Mouse (Mus musculus) ovary, adult 10 weeks (tissue): ENCODE measurements around the gene Setdb2. TPM values are rescaled to one million over a fixed set of nuclear protein-coding genes. Genes with fewer than 3 reads are reported as not detected.

Experiments used
- polyA plus RNA-seq: library from polyadenylated mRNA; stranded (reverse); fragments of 350-450 nt; fragmentation: Illumina TruSeq; extraction: RNeasy Lipid Tissue Mini Kit (QIAGEN cat#74804); gene quantifications from one replicate; pipeline ENCODE4 v1.2.3, GENCODE M21; 2014

Setdb2 gene
- 15.3 TPM for polyA plus RNA-seq

DNA sequence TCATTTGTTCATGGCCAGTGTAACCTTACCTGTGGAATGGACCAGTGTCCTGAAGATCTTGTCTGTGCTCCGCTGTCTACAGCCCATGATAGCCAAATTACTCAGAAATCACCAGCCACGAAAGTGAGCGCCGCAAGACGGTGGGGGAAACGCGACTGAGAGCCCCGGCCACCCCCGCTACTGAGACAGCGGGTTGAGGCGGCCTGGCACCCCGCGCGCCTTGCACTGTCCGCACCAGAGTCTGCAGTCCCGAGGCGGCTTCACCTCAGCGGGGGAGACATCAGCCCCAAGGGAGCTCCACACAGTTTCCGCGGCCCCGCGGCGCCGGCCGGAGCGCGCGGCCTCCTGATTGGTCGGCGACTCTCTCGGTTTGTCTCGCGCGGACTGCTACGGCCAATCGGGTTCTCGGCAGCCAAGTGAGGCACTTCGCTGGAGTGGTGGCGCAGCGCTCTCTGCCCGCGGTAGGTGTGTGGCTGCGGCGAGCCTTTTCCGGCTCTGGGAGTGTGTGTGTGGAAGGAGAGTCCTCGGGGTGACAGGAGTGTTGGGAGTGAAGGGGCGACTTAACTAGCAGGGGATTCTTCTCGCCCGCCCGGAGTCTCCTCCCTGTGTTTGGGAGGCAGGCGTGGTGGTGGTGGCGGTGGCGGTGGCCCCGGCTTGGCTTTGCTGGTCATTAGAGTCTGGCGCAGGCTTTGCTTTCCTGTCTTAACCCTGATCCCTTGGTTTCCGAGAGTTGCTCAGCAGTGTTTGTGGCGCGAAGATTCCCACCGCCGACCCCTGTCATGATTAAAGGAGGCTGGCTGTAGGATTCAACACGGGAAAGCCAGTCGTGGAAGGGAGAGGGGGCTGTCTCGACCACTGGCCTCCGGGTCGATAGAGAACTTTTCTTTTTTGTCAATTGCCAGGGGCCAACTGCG, at the start of gene Setdb2, which contains the start of gene Cab39l:
Setdb2 (minus strand) TSS at position 327 of the 914 bp plus-strand sequence.
Cab39l (plus strand) TSS at position 415 of the 914 bp plus-strand sequence.

DNA sequence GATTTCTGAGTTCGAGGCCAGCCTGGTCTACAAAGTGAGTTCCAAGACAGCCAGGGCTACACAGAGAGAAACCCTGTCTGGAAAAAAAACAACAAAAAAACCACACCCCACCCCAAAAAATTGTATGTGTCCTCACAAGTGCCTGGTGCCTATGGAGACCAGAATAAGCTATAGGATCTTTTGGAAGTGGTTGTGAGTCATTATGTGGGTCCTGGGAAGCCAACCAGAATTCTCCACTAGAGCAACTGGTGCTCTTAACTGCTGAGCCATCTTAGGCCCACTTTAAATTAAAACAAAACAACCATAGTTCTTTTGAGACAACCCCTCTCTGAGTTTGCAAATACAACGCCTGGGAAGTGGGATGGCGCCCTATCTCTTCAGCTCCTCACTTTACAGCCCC, 45.4 kb downstream of the Setdb2 start, which contains the start of gene Phf11c:
Phf11c (minus strand) TSS at position 101 of the 400 bp plus-strand sequence.

DNA sequence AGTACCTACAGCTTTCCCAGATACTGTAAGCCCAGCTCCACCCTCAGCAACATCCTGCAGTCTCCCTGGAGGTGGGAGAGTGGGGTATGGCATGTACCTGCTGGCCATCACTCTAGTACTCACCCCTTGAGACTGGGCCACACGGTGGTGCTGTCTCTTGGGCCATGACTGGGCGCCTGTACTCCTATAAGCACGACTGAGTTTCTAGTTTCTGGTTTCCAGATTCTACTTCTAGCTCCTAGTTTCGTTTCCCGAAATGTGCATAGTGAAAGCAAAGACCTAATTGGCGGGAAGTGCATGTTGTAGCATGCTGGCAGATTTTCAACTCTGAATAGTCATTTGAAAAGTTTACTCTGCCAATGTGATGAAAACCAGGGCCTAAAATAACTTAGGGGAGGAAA, 75.4 kb downstream of the Setdb2 start, which contains the start of gene Phf11d:
Phf11d (minus strand) TSS at position 227 of the 401 bp plus-strand sequence.

Other genes starting within 250 kb of the Setdb2 start
- gene Rcbtb1, start 239.7 kb downstream of the Setdb2 start, polyA plus RNA-seq: 68.9 TPM
- not detected for gene Gm6904, start 180.7 kb downstream of the Setdb2 start, polyA plus RNA-seq
- 1.4 TPM for gene Phf11a, start 143.4 kb downstream of the Setdb2 start, polyA plus RNA-seq
- 9.7 TPM for gene Phf11b, start 99.5 kb downstream of the Setdb2 start, polyA plus RNA-seq
- 23.2 TPM for gene Phf11d, start 75.4 kb downstream of the Setdb2 start, polyA plus RNA-seq
- gene Phf11c, start 45.5 kb downstream of the Setdb2 start, polyA plus RNA-seq: 0.91 TPM
- 101 TPM for gene Cab39l, start 88 bp upstream of the Setdb2 start, polyA plus RNA-seq
- 54.2 TPM for gene Cdadc1, start 157.1 kb upstream of the Setdb2 start, polyA plus RNA-seq
- 10.9 TPM for gene Shisa2, start 184.4 kb upstream of the Setdb2 start, polyA plus RNA-seq